Mouse (Mus musculus): ENCODE measurements around the gene Fasn.

Gene Fasn

GRCm38 (mm10) chr11:120761811-120762671 lies 62.3 kb downstream of the Fasn start:
- peak; percentile 52 for DNase-seq (ENCODE audit: low read depth)

GRCm38 (mm10) chr11:120760236-120760635 lies 64.1 kb downstream of the Fasn start:
- no peak for DNase-seq (ENCODE audit: low read depth)

Measured in NIH3T3 (cell line).